Mouse (Mus musculus): Measurements from ENCODE around the gene Zfp146. TPM values are rescaled to one million over a fixed set of nuclear protein-coding genes. Genes with fewer than 3 reads are reported as not detected.

The Zfp146 gene
- total RNA-seq, 1 experiment = 37.9 TPM

- Histone ChIP-seq H3K4me1 (ENCODE audit: control insufficient read depth in 2 of 2, insufficient read depth in 2 of 2, low read length in 2 of 2, poor library complexity in 1 of 2) (peaks cover 4 to 20% of the 10 kb centered on the region in 2 experiments; a peak in 3 of 4 replicates), H3K4me3 (ENCODE audit: insufficient read depth in 1 of 2, low read depth in 1 of 2, low read length in 2 of 2, poor library complexity in 1 of 2, severe bottlenecking in 1 of 2) (peak overlapping the region; percentile 80 to 86; a peak in 3 of 4 replicates), H3K36me3 (ENCODE audit: control insufficient read depth, insufficient read depth, low read length, poor library complexity, severe bottlenecking) (peaks cover 36% of the 10 kb centered on the region), H3K9me3 (ENCODE audit: control insufficient read depth, insufficient read depth, low read depth, low read length) (no peaks in the 10 kb centered on the region), H3K9ac (ENCODE audit: insufficient read depth, low read depth, low read length, poor library complexity, severe bottlenecking) (0 out of 2 replicates have a peak overlapping the region, but pooled peaks have one; percentile 60), H3K27ac (ENCODE audit: insufficient read depth, low read depth, low read length, poor library complexity, severe bottlenecking) (no peak overlapping the region)
- no peak for DNase-seq (ENCODE audit: low read depth, low spot score)
- in situ Hi-C loops (cut with MboI; ENCODE audit: low sequenced_read_pairs in 2 of 2, unreplicated experiment in 2 of 2) = no loop called here
- TF ChIP-seq MAFK (IDR thresholded peaks at IDR 0.05; ENCODE audit: insufficient read depth, low read depth, low read length) (no peak), HCFC1 (IDR thresholded peaks at IDR 0.05; ENCODE audit: borderline replicate concordance, insufficient read depth, low read length) (no peak), CHD2 (IDR thresholded peaks at IDR 0.05; ENCODE audit: low read depth, low read length) (no peak), ZC3H11A (IDR thresholded peaks at IDR 0.05; ENCODE audit: borderline replicate concordance, low read depth, low read length) (no peak), ZNF384 (IDR thresholded peaks at IDR 0.05; ENCODE audit: low read depth, low read length) (no peak)
These were observed 22.5 kb upstream of the Zfp146 start for GRCm38 (mm10) chr7:30192088-30192487.

- Histone ChIP-seq H3K9me3 (ENCODE audit: control insufficient read depth, insufficient read depth, low read depth, low read length) (no peaks in the 10 kb centered on the region), H3K4me1 (ENCODE audit: control insufficient read depth in 2 of 2, insufficient read depth in 2 of 2, low read length in 2 of 2, poor library complexity in 1 of 2) (peaks cover 0 to 32% of the 10 kb centered on the region in 2 experiments; a peak in 2 of 4 replicates), H3K9ac (ENCODE audit: insufficient read depth, low read depth, low read length, poor library complexity, severe bottlenecking) (no peak overlapping the region; the same call in 1 of the 2 replicates), H3K36me3 (ENCODE audit: control insufficient read depth, insufficient read depth, low read length, poor library complexity, severe bottlenecking) (peaks cover 52% of the 10 kb centered on the region), H3K27ac (ENCODE audit: insufficient read depth, low read depth, low read length, poor library complexity, severe bottlenecking) (peak overlapping the region; percentile 32; the same call in 1 of the 2 replicates), H3K4me3 (ENCODE audit: insufficient read depth in 1 of 2, low read depth in 1 of 2, low read length in 2 of 2, poor library complexity in 1 of 2, severe bottlenecking in 1 of 2) (no peak overlapping the region)
- in situ Hi-C loops (cut with MboI; ENCODE audit: low sequenced_read_pairs in 2 of 2, unreplicated experiment in 2 of 2) = no loop called here
- TF ChIP-seq HCFC1 (IDR thresholded peaks at IDR 0.05; ENCODE audit: borderline replicate concordance, insufficient read depth, low read length) = no peak
- TF ChIP-seq CHD2 (IDR thresholded peaks at IDR 0.05; ENCODE audit: low read depth, low read length) = no peak
- no peak for TF ChIP-seq MAFK (IDR thresholded peaks at IDR 0.05; ENCODE audit: insufficient read depth, low read depth, low read length)
- TF ChIP-seq ZNF384 (IDR thresholded peaks at IDR 0.05; ENCODE audit: low read depth, low read length) = no peak
- no peak for TF ChIP-seq ZC3H11A (IDR thresholded peaks at IDR 0.05; ENCODE audit: borderline replicate concordance, low read depth, low read length)
- peak; percentile 68 for DNase-seq (ENCODE audit: low read depth, low spot score)
These were observed 19.6 kb upstream of the Zfp146 start for GRCm38 (mm10) chr7:30189116-30189491.

- Histone ChIP-seq H3K27ac (ENCODE audit: insufficient read depth, low read depth, low read length, poor library complexity, severe bottlenecking) (peak overlapping the region; percentile 44; the same call in 1 of the 2 replicates), H3K36me3 (ENCODE audit: control insufficient read depth, insufficient read depth, low read length, poor library complexity, severe bottlenecking) (peaks cover 52% of the 10 kb centered on the region)
These were observed 19.0 kb upstream of the Zfp146 start for GRCm38 (mm10) chr7:30188344-30189115.

GRCm38 (mm10) chr7:30184641-30185348 lies 15.2 kb upstream of the Zfp146 start:
- Histone ChIP-seq H3K9me3 (ENCODE audit: control insufficient read depth, insufficient read depth, low read depth, low read length) (no peaks in the 10 kb centered on the region), H3K4me1 (ENCODE audit: control insufficient read depth in 2 of 2, insufficient read depth in 2 of 2, low read length in 2 of 2, poor library complexity in 1 of 2) (peaks cover 4 to 33% of the 10 kb centered on the region in 2 experiments; a peak in 3 of 4 replicates), H3K9ac (ENCODE audit: insufficient read depth, low read depth, low read length, poor library complexity, severe bottlenecking) (no peak overlapping the region), H3K4me3 (ENCODE audit: insufficient read depth in 1 of 2, low read depth in 1 of 2, low read length in 2 of 2, poor library complexity in 1 of 2, severe bottlenecking in 1 of 2) (peak overlapping the region; percentile 52 to 64; a peak in 1 of 4 replicates), H3K27ac (ENCODE audit: insufficient read depth, low read depth, low read length, poor library complexity, severe bottlenecking) (peak overlapping the region; percentile 64; the same call in 1 of the 2 replicates), H3K36me3 (ENCODE audit: control insufficient read depth, insufficient read depth, low read length, poor library complexity, severe bottlenecking) (peaks cover 36% of the 10 kb centered on the region)
- no peak for TF ChIP-seq CHD2 (IDR thresholded peaks at IDR 0.05; ENCODE audit: low read depth, low read length)
- TF ChIP-seq ZC3H11A (IDR thresholded peaks at IDR 0.05; ENCODE audit: borderline replicate concordance, low read depth, low read length) = no peak
- TF ChIP-seq HCFC1 (IDR thresholded peaks at IDR 0.05; ENCODE audit: borderline replicate concordance, insufficient read depth, low read length) = no peak
- TF ChIP-seq MAFK (IDR thresholded peaks at IDR 0.05; ENCODE audit: insufficient read depth, low read depth, low read length) = no peak
- TF ChIP-seq ZNF384 (IDR thresholded peaks at IDR 0.05; ENCODE audit: low read depth, low read length) = no peak
- in situ Hi-C loops (cut with MboI; ENCODE audit: low sequenced_read_pairs in 2 of 2, unreplicated experiment in 2 of 2) = no loop called here
- no peak for DNase-seq (ENCODE audit: low read depth, low spot score)

More at GRCm38 (mm10) chr7:30188344-30189115, 19.0 kb upstream of the Zfp146 start:
- DNase-seq (ENCODE audit: low read depth, low spot score) = no peak
- Histone ChIP-seq H3K9ac (ENCODE audit: insufficient read depth, low read depth, low read length, poor library complexity, severe bottlenecking) (no peak overlapping the region; the same call in 1 of the 2 replicates), H3K4me1 (ENCODE audit: control insufficient read depth in 2 of 2, insufficient read depth in 2 of 2, low read length in 2 of 2, poor library complexity in 1 of 2) (peaks cover 0 to 33% of the 10 kb centered on the region in 2 experiments; a peak in 2 of 4 replicates), H3K4me3 (ENCODE audit: insufficient read depth in 1 of 2, low read depth in 1 of 2, low read length in 2 of 2, poor library complexity in 1 of 2, severe bottlenecking in 1 of 2) (no peak overlapping the region), H3K9me3 (ENCODE audit: control insufficient read depth, insufficient read depth, low read depth, low read length) (no peaks in the 10 kb centered on the region)
- in situ Hi-C loops (cut with MboI; ENCODE audit: low sequenced_read_pairs in 2 of 2, unreplicated experiment in 2 of 2) = no loop called here
- no peak for TF ChIP-seq HCFC1 (IDR thresholded peaks at IDR 0.05; ENCODE audit: borderline replicate concordance, insufficient read depth, low read length)
- no peak for TF ChIP-seq ZC3H11A (IDR thresholded peaks at IDR 0.05; ENCODE audit: borderline replicate concordance, low read depth, low read length)
- TF ChIP-seq ZNF384 (IDR thresholded peaks at IDR 0.05; ENCODE audit: low read depth, low read length) = no peak
- TF ChIP-seq MAFK (IDR thresholded peaks at IDR 0.05; ENCODE audit: insufficient read depth, low read depth, low read length) = no peak
- no peak for TF ChIP-seq CHD2 (IDR thresholded peaks at IDR 0.05; ENCODE audit: low read depth, low read length)
